Mouse (Mus musculus) midbrain, embryonic 11.5 days (tissue): ENCODE measurements around the gene Gng3. TPM values are rescaled to one million over a fixed set of nuclear protein-coding genes. Genes with fewer than 3 reads are reported as not detected.
A peak's percentile ranks its signal among the peaks of the same experiment; 100 is the strongest.

Experiments used
- ATAC-seq: fragments of 200-750 bp; cut with Nextera tagmentation; 2 replicates; pipeline ENCODE4 v1.8.0; 2017; ENCODE audit warnings: moderate TSS enrichment, moderate library complexity; ENCODE audit not compliant: low FRiP score
- DNase-seq: peaks from one replicate; pipeline ENCODE4 v3.0.0; 2015; ENCODE audit warnings: low spot score; ENCODE audit errors: missing footprints
- H3K27ac ChIP-seq: fragments of 300-500 bp; sonication (generic); 2 replicates; pipeline ENCODE4 v1.5.1; 2014; ENCODE audit warnings: low read depth, low read length
- H3K27me3 ChIP-seq: fragments of 300-500 bp; sonication (generic); 2 replicates; pipeline ENCODE4 v1.6.1; 2014; ENCODE audit warnings: mild to moderate bottlenecking, low read length, moderate library complexity, mixed read lengths; ENCODE audit not compliant: control insufficient read depth, insufficient read depth
- H3K36me3 ChIP-seq: fragments of 300-500 bp; sonication (generic); 2 replicates; pipeline ENCODE4 v1.6.1; 2014; ENCODE audit warnings: mild to moderate bottlenecking, low read length, moderate library complexity, mixed read lengths; ENCODE audit not compliant: control insufficient read depth, insufficient read depth
- H3K4me1 ChIP-seq: fragments of 300-500 bp; sonication (generic); 2 replicates; pipeline ENCODE4 v1.6.1; 2014; ENCODE audit warnings: low read length; ENCODE audit not compliant: control insufficient read depth, insufficient read depth
- H3K4me2 ChIP-seq: fragments of 300-500 bp; sonication (generic); 2 replicates; pipeline ENCODE4 v1.6.1; 2014; ENCODE audit warnings: mild to moderate bottlenecking, moderate library complexity
- H3K4me3 ChIP-seq: fragments of 300-500 bp; sonication (generic); 2 replicates; pipeline ENCODE4 v1.5.1; 2014; ENCODE audit warnings: low read depth, low read length
- H3K9ac ChIP-seq: fragments of 300-500 bp; sonication (generic); 2 replicates; pipeline ENCODE4 v1.6.1; 2014; ENCODE audit warnings: low read length
- H3K9me3 ChIP-seq: fragments of 300-500 bp; sonication (generic); 2 replicates; pipeline ENCODE4 v1.6.1; 2016; ENCODE audit warnings: low read length; ENCODE audit not compliant: control insufficient read depth
- WGBS: fragments of 180-500 bp; shearing (Covaris S2); extraction: QIAGEN DNeasy Blood & Tissue Kit; methylation state at CpG from one replicate; pipeline ENCODE4 v1.1.7; 2014; 5-methylcytosine and 5-hydroxymethylcytosine counted together
- polyA plus RNA-seq: library from polyadenylated mRNA; unstranded; fragments of >200 nt; fragmentation: Nextera tagmentation; extraction: Ambion mirVana; gene quantifications from 2 replicates; pipeline ENCODE4 v1.2.1, GENCODE M21; 2014

Gene Gng3
- polyA plus RNA-seq, 1 experiment from 2014 or later: 133 TPM

GRCm38 (mm10) chr19:8803204-8803780, 35.7 kb downstream of the Gng3 start:
- Histone ChIP-seq H3K27ac (no peak overlapping the region), H3K27me3 (no peaks in the 10 kb centered on the region), H3K4me1 (peaks cover 8% of the 10 kb centered on the region), H3K9ac (peak overlapping the region; percentile 33; the same call in 1 of the 2 replicates), H3K9me3 (no peaks in the 10 kb centered on the region), H3K4me2 (peak overlapping the region; percentile 49), H3K4me3 (no peak overlapping the region), H3K36me3 (peaks cover 8% of the 10 kb centered on the region; the same call in 1 of the 2 replicates)
- DNase-seq: no peak
- no peak for ATAC-seq
- WGBS: 89% methylated on average over 9 of the region's 9 CpGs

- WGBS: under 1% methylated on average over 30 of the region's 30 CpGs
- peak; percentile 98 for ATAC-seq
These were observed 36.7 kb downstream of the Gng3 start, which contains the start of gene Zbtb3 for GRCm38 (mm10) chr19:8802130-8802821. TSS of gene Zbtb3 (plus strand) at chr19:8802555.

GRCm38 (mm10) chr19:8798947-8799315, 40.1 kb downstream of the Gng3 start:
- H3K4me2 ChIP-seq: no peak overlapping the region; the same call in 1 of the 2 replicates
- H3K4me3 ChIP-seq: no peak overlapping the region
- peaks cover 2% of the 10 kb centered on the region; the same call in 1 of the 2 replicates for H3K36me3 ChIP-seq
- H3K9me3 ChIP-seq: no peaks in the 10 kb centered on the region
- H3K27me3 ChIP-seq: no peaks in the 10 kb centered on the region
- H3K27ac ChIP-seq: no peak overlapping the region
- peaks cover 11% of the 10 kb centered on the region for H3K4me1 ChIP-seq
- ATAC-seq: no peak
- H3K9ac ChIP-seq: no peak overlapping the region
- DNase-seq: no peak

More at GRCm38 (mm10) chr19:8802130-8802821, 36.7 kb downstream of the Gng3 start, which contains the start of gene Zbtb3:
- peak within 1 kb of the TSS; percentile 65; the same call in 1 of the 2 replicates for H3K27ac ChIP-seq
- DNase-seq: peak; percentile 99
- no peaks in the 10 kb centered on the region for H3K27me3 ChIP-seq
- peaks cover 8% of the 10 kb centered on the region; the same call in 1 of the 2 replicates for H3K36me3 ChIP-seq
- H3K4me1 ChIP-seq: peaks cover 11% of the 10 kb centered on the region
- peak within 1 kb of the TSS; percentile 57 for H3K4me3 ChIP-seq
- H3K4me2 ChIP-seq: peak within 1 kb of the TSS; percentile 49
- H3K9ac ChIP-seq: peak within 1 kb of the TSS; percentile 70
- no peaks in the 10 kb centered on the region for H3K9me3 ChIP-seq

- DNase-seq: peak; percentile 99
- Histone ChIP-seq H3K36me3 (peaks cover 7% of the 10 kb centered on the region), H3K27ac (no peak within 1 kb of the TSS), H3K4me3 (peak within 1 kb of the TSS; percentile 75), H3K9me3 (no peaks in the 10 kb centered on the region), H3K9ac (peak within 1 kb of the TSS; percentile 84), H3K4me2 (peak within 1 kb of the TSS; percentile 88), H3K27me3 (no peaks in the 10 kb centered on the region), H3K4me1 (peaks cover 11% of the 10 kb centered on the region)
- 2% methylated on average over 25 of the region's 25 CpGs for WGBS
- ATAC-seq: peak; percentile 79
These were observed 40.6 kb downstream of the Gng3 start, which contains the start of gene Polr2g for GRCm38 (mm10) chr19:8798264-8798946. TSS of gene Polr2g (minus strand) at chr19:8798577.

- H3K9ac ChIP-seq: no peak overlapping the region
- no peak overlapping the region for H3K4me3 ChIP-seq
- no peaks in the 10 kb centered on the region for H3K27me3 ChIP-seq
- H3K36me3 ChIP-seq: peaks cover 12% of the 10 kb centered on the region
- H3K9me3 ChIP-seq: no peaks in the 10 kb centered on the region
- ATAC-seq (no peak), DNase-seq (no peak)
- 86% methylated on average over 7 of the region's 7 CpGs for WGBS
- H3K4me2 ChIP-seq: no peak overlapping the region
- 0 out of 2 replicates have a peak, but pooled peaks cover 3% of the 10 kb centered on the region for H3K4me1 ChIP-seq
- no peak overlapping the region for H3K27ac ChIP-seq
These were observed 48.8 kb downstream of the Gng3 start for GRCm38 (mm10) chr19:8790171-8790570.

- DNase-seq: no peak
- WGBS: 29% methylated on average over 1 of the region's 1 CpGs
- ATAC-seq: no peak
- Histone ChIP-seq H3K4me3 (no peak overlapping the region), H3K9me3 (no peaks in the 10 kb centered on the region), H3K4me2 (no peak overlapping the region), H3K27me3 (no peaks in the 10 kb centered on the region), H3K9ac (no peak overlapping the region), H3K36me3 (peaks cover 12% of the 10 kb centered on the region), H3K27ac (no peak overlapping the region; the same call in 1 of the 2 replicates), H3K4me1 (0 out of 2 replicates have a peak, but pooled peaks cover 4% of the 10 kb centered on the region)
These were observed 49.8 kb downstream of the Gng3 start for GRCm38 (mm10) chr19:8789171-8789570.

GRCm38 (mm10) chr19:8788521-8788920, 50.5 kb downstream of the Gng3 start:
- Histone ChIP-seq H3K4me3 (no peak overlapping the region), H3K9ac (no peak overlapping the region), H3K4me1 (0 out of 2 replicates have a peak, but pooled peaks cover 4% of the 10 kb centered on the region), H3K27ac (no peak overlapping the region), H3K27me3 (no peaks in the 10 kb centered on the region), H3K9me3 (no peaks in the 10 kb centered on the region), H3K36me3 (peaks cover 7% of the 10 kb centered on the region), H3K4me2 (no peak overlapping the region)
- WGBS: 22% methylated on average over 3 of the region's 3 CpGs
- DNase-seq: no peak
- no peak for ATAC-seq
